Mouse (Mus musculus) intestine, embryonic 14.5 days (tissue): ENCODE measurements at regions not wholly inside any gene's neighbourhood (a gene's known extent, or its start where the extent isn't known, plus 50 kb on each side); places are given as distances from the start of the nearest gene placed in this dataset.
A peak's percentile ranks its signal among the peaks of the same experiment; 100 is the strongest.

ENCODE experiments used
- ATAC-seq: fragments of 200-750 bp; cut with Nextera tagmentation; replicated peaks from 2 replicates; pipeline ENCODE4 v1.8.0; 2017; ENCODE audit warnings: low read depth, moderate number of reproducible peaks, moderate TSS enrichment, moderate library complexity; ENCODE audit not compliant: low FRiP score, low TSS enrichment
- DNase-seq: peaks from one replicate; pipeline ENCODE4 v3.0.0-alpha.2; 2018; ENCODE audit warnings: low spot score
- H3K27ac ChIP-seq: fragments of 300-500 bp; sonication (generic); 2 replicates; pipeline ENCODE4 v1.5.1; 2014; ENCODE audit warnings: low read depth, mild to moderate bottlenecking, control low read depth
- H3K27me3 ChIP-seq: fragments of 300-500 bp; sonication (generic); replicated peaks from 2 replicates; pipeline ENCODE4 v1.6.1; 2014; ENCODE audit warnings: low read length, control low read depth; ENCODE audit not compliant: control insufficient read depth, insufficient read depth
- H3K36me3 ChIP-seq: fragments of 300-500 bp; sonication (generic); 2 replicates; pipeline ENCODE4 v1.6.1; 2014; ENCODE audit warnings: low read length, control low read depth; ENCODE audit not compliant: control insufficient read depth, insufficient read depth
- H3K4me1 ChIP-seq: fragments of 300-500 bp; sonication (generic); replicated peaks from 2 replicates; pipeline ENCODE4 v1.6.1; 2014; ENCODE audit warnings: low read length, control low read depth, mixed read lengths; ENCODE audit not compliant: control insufficient read depth, insufficient read depth
- H3K4me2 ChIP-seq: fragments of 300-500 bp; sonication (generic); 2 replicates; pipeline ENCODE4 v1.6.1; 2014; ENCODE audit warnings: low read length
- H3K4me3 ChIP-seq: fragments of 300-500 bp; sonication (generic); 2 replicates; pipeline ENCODE4 v1.5.1; 2014; ENCODE audit warnings: low read depth, low read length, control low read depth, mixed read lengths
- H3K9ac ChIP-seq: fragments of 300-500 bp; sonication (generic); 2 replicates; pipeline ENCODE4 v1.6.1; 2014; ENCODE audit warnings: mild to moderate bottlenecking, low read length
- H3K9me3 ChIP-seq: fragments of 300-500 bp; sonication (generic); 2 replicates; pipeline ENCODE4 v1.6.1; 2016; ENCODE audit warnings: low read length, control low read depth; ENCODE audit not compliant: control insufficient read depth
- WGBS: fragments of 180-500 bp; shearing (Covaris S2); extraction: QIAGEN DNeasy Blood & Tissue Kit; methylation state at CpG from one replicate; pipeline ENCODE4 v1.1.7; 2014; 5-methylcytosine and 5-hydroxymethylcytosine counted together

DNA sequence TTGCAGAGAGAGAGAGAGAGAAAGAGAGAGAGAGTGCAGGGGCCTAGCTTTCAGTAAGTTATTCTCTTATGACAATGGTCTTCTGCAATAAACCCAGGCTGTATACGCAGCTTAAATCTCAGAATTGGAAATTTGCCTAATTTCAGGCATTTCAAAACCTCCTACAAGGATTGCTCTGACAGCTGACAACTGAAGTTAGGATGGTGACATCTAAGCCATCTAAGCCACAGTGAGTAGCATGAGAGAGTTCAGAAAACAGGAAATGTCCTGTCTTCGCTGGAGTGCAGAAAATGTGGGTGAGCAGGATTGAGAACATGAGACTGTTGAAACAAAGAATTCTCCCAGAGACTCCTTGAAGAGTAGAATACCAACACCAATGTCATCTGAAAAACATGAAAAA is 56.8 kb downstream of the Fam110c start:
- Histone ChIP-seq H3K36me3 (no peaks in the 10 kb centered on the region), H3K9me3 (no peaks in the 10 kb centered on the region), H3K4me2 (no peak overlapping the region), H3K9ac (no peak overlapping the region), H3K27ac (no peak overlapping the region), H3K4me3 (no peak overlapping the region), H3K4me1 (no peaks in the 10 kb centered on the region), H3K27me3 (no peaks in the 10 kb centered on the region)
- WGBS: 78% methylated on average over 2 of the region's 2 CpGs
- DNase-seq: no peak
- ATAC-seq: no peak

DNA sequence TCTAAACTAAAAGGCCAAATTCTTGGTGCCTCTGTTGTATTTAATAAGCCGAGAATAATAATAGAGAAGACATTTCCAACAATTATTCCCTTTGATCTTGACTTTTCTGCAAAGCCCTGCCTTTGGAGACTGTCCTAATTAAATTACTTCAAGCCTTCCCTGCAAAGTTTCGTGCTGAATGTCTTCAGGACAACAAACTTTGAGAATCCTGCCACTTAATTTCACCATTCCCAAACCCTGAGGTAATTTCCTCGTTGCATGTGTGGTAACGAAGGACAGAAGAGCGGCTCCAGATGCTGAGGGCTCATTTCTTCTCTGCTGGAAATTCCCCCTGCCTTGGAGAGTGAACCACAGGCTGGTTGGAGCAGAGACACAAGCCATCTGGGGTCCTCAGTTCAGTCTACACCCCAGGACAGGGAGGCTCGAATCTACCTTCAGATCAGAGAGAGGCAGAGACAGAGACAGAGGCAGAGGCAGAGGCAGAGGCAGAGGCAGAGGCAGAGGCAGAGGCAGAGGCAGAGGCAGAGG is 60.9 kb downstream of the Fam110c start:
- DNase-seq: no peak
- WGBS: 67% methylated on average over 6 of the region's 6 CpGs
- Histone ChIP-seq H3K4me3 (no peak overlapping the region), H3K36me3 (no peaks in the 10 kb centered on the region), H3K27ac (0 out of 2 replicates have a peak overlapping the region, but pooled peaks have one; percentile 38), H3K27me3 (no peaks in the 10 kb centered on the region), H3K4me1 (no peaks in the 10 kb centered on the region; the same call in 1 of the 2 replicates), H3K9ac (no peak overlapping the region), H3K4me2 (no peak overlapping the region), H3K9me3 (no peaks in the 10 kb centered on the region)
- ATAC-seq: no peak

DNA sequence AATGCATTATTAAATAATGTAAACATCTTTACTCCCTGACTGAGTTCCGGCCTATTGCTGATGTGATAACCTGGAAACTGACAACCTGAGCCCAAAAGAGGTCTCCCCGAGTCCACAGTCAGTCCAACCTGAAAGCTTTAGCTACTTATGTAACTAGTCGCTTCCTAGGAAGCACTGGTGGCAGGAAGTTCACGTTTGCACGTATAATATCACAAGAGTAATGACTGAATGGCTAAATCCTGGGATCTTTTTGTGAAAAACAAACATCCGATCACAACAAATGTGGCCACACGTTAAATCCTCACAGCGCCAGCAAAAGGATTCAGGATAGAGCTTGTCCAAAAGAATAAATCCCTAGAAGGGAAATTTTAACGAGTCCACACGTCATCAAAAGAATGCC is 62.7 kb downstream of the Fam110c start:
- H3K27ac ChIP-seq: no peak overlapping the region
- WGBS: 75% methylated on average over 10 of the region's 10 CpGs
- no peaks in the 10 kb centered on the region for H3K27me3 ChIP-seq

DNA sequence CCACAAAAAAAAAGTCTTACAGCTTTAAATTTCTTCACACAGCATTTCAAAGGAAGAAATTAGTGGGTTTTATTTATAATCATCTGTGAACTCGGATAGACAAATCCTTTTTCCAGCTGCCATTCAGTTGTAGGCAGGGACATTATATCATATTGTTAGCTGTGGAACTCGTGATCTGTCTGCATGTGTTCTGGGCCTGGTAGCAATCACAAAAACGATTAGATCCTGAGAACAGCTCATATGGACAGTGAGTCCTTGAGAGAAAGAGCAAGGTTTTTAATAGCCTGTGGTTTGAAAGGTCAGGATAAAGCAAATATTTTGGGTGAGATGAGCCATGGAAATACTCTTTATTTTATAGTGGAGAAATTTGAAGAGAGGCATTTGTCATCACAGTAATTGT is 63.2 kb downstream of the Fam110c start:
- DNase-seq (no peak), ATAC-seq (no peak)
- no peak overlapping the region for H3K4me3 ChIP-seq

More for the DNA sequence above, 62.7 kb downstream of the Fam110c start:
- Histone ChIP-seq H3K9me3 (no peaks in the 10 kb centered on the region), H3K4me3 (no peak overlapping the region), H3K4me1 (no peaks in the 10 kb centered on the region; the same call in 1 of the 2 replicates), H3K36me3 (no peaks in the 10 kb centered on the region), H3K9ac (no peak overlapping the region), H3K4me2 (no peak overlapping the region)
- DNase-seq (no peak), ATAC-seq (no peak)

DNA sequence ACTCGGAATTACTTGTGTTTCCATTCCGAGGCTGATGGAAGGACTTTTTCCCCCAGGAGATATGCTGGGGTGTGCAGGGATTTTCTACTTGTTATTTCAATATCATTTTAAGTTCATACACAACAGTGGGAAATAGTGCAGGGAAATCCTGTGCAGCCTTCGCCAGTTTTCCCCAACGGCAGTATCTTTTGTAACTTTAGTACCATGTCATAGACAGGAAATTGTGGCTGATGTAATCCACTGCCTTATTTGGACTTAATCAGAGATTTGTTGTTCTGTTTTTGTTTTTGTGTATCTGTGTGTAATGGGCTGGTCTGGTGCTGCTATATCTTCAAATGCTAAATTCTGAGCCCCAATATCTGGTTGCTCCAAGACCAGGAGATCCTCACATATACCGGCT is 63.8 kb downstream of the Fam110c start:
- Histone ChIP-seq H3K4me1 (no peaks in the 10 kb centered on the region; the same call in 1 of the 2 replicates), H3K36me3 (no peaks in the 10 kb centered on the region), H3K4me3 (no peak overlapping the region), H3K27me3 (no peaks in the 10 kb centered on the region), H3K4me2 (no peak overlapping the region), H3K9ac (no peak overlapping the region), H3K9me3 (no peaks in the 10 kb centered on the region), H3K27ac (peak overlapping the region; percentile 6; the same call in 1 of the 2 replicates)
- 55% methylated on average over 5 of the region's 5 CpGs for WGBS
- DNase-seq: no peak
- no peak for ATAC-seq

More for the DNA sequence above, 63.2 kb downstream of the Fam110c start:
- no peaks in the 10 kb centered on the region for H3K9me3 ChIP-seq
- WGBS: 29% methylated on average over 3 of the region's 3 CpGs
- no peaks in the 10 kb centered on the region for H3K36me3 ChIP-seq
- H3K27me3 ChIP-seq: no peaks in the 10 kb centered on the region
- no peak overlapping the region for H3K9ac ChIP-seq
- no peak overlapping the region for H3K4me2 ChIP-seq
- H3K4me1 ChIP-seq: no peaks in the 10 kb centered on the region; the same call in 1 of the 2 replicates
- H3K27ac ChIP-seq: peak overlapping the region; percentile 6; the same call in 1 of the 2 replicates

- Histone ChIP-seq H3K4me2 (no peak overlapping the region), H3K4me1 (no peaks in the 10 kb centered on the region; the same call in 1 of the 2 replicates), H3K9ac (no peak overlapping the region), H3K36me3 (no peaks in the 10 kb centered on the region), H3K4me3 (no peak overlapping the region), H3K27ac (no peak overlapping the region), H3K9me3 (no peaks in the 10 kb centered on the region), H3K27me3 (no peaks in the 10 kb centered on the region)
- no peak for ATAC-seq
- 74% methylated on average over 4 of the region's 4 CpGs for WGBS
- DNase-seq: no peak
Observed at GRCm38 (mm10) chr12:31139853-31140252, 66.2 kb downstream of the Fam110c start.

DNA sequence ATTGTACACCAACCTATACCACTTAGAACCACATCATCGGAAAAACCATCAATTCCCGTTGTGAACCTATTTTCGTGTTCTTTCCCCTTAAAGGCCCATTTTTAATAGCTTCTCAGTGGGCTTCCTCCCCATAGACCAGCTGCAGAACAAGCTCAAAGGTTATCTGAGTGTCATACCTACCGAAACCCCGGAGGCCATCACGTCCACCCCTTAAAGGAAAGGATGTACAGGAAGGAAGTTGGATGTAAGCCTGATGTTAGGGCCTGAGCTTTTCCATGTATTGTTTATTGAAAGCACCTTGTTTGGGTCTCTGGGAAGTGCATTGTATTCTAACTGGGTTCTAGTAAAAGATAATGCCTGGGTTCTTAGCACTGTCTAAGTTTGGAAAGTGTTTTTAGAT is 69.6 kb downstream of the Fam110c start:
- 77% methylated on average over 6 of the region's 6 CpGs for WGBS
- Histone ChIP-seq H3K27me3 (no peaks in the 10 kb centered on the region), H3K4me1 (no peaks in the 10 kb centered on the region), H3K4me2 (no peak overlapping the region), H3K9ac (no peak overlapping the region), H3K4me3 (no peak overlapping the region), H3K9me3 (no peaks in the 10 kb centered on the region), H3K36me3 (no peaks in the 10 kb centered on the region), H3K27ac (no peak overlapping the region)
- ATAC-seq (no peak), DNase-seq (no peak)

- DNase-seq: no peak
- H3K27ac ChIP-seq: no peak overlapping the region
- H3K4me1 ChIP-seq: no peaks in the 10 kb centered on the region; the same call in 1 of the 2 replicates
- H3K4me2 ChIP-seq: no peak overlapping the region
- no peak overlapping the region for H3K4me3 ChIP-seq
- no peak overlapping the region for H3K9ac ChIP-seq
- no peaks in the 10 kb centered on the region for H3K27me3 ChIP-seq
- 54% methylated on average over 3 of the region's 3 CpGs for WGBS
- no peaks in the 10 kb centered on the region for H3K36me3 ChIP-seq
- H3K9me3 ChIP-seq: no peaks in the 10 kb centered on the region
- no peak for ATAC-seq
Observed at GRCm38 (mm10) chr12:31145032-31145781, 71.5 kb downstream of the Fam110c start.
